Mouse (Mus musculus): Measurements from ENCODE around the gene Ccdc103.

- TF ChIP-seq CTCF (IDR thresholded peaks at IDR 0.05; ENCODE audit: borderline replicate concordance, insufficient read depth, low read length) (no peak), POLR2A (IDR thresholded peaks at IDR 0.05; ENCODE audit: low read depth, low read length) (no peak)
Measured at GRCm38 (mm10) chr11:102921491-102921890, 40.5 kb downstream of the Ccdc103 start.
